Mouse (Mus musculus) hindbrain, postnatal 0 days (tissue): ENCODE measurements around the gene Tmcc3. TPM values are rescaled to one million over a fixed set of nuclear protein-coding genes. Genes with fewer than 3 reads are reported as not detected.
A peak's percentile ranks its signal among the peaks of the same experiment; 100 is the strongest.

Experiments
- ATAC-seq: fragments of 200-750 bp; cut with Nextera tagmentation; 2 replicates; pipeline ENCODE4 v1.8.0; 2017; ENCODE audit warnings: mild to moderate bottlenecking, moderate TSS enrichment, moderate library complexity
- DNase-seq: peaks from one replicate; pipeline ENCODE4 v3.0.0-alpha.2; 2015; ENCODE audit warnings: low spot score
- H3K27ac ChIP-seq: fragments of 300-500 bp; sonication (generic); 2 replicates; pipeline ENCODE4 v1.5.1; 2014; ENCODE audit warnings: mild to moderate bottlenecking
- H3K27me3 ChIP-seq: fragments of 300-500 bp; sonication (generic); 2 replicates; pipeline ENCODE4 v1.6.1; 2014; ENCODE audit warnings: low read length, mixed read lengths; ENCODE audit not compliant: insufficient read depth
- H3K36me3 ChIP-seq: fragments of 300-500 bp; sonication (generic); 2 replicates; pipeline ENCODE4 v1.6.1; 2014; ENCODE audit warnings: low read length, mixed read lengths; ENCODE audit not compliant: insufficient read depth
- H3K4me1 ChIP-seq: fragments of 300-500 bp; sonication (generic); 2 replicates; pipeline ENCODE4 v1.6.1; 2014; ENCODE audit warnings: antibody characterized with exemption, low read length, mixed read lengths; ENCODE audit not compliant: insufficient read depth
- H3K4me2 ChIP-seq: fragments of 300-500 bp; sonication (generic); 2 replicates; pipeline ENCODE4 v1.6.1; 2014; ENCODE audit warnings: low read depth, mild to moderate bottlenecking, low read length, moderate library complexity, mixed read lengths
- H3K4me3 ChIP-seq: fragments of 300-500 bp; sonication (generic); 2 replicates; pipeline ENCODE4 v1.5.1; 2014; ENCODE audit warnings: low read length
- H3K9ac ChIP-seq: fragments of 300-500 bp; sonication (generic); replicated peaks from 2 replicates; pipeline ENCODE4 v1.6.1; 2014; ENCODE audit warnings: mild to moderate bottlenecking, low read length, moderate library complexity, mixed read lengths
- H3K9me3 ChIP-seq: fragments of 300-500 bp; sonication (generic); 2 replicates; pipeline ENCODE4 v1.6.1; 2016; ENCODE audit warnings: low read length, mixed read lengths
- CTCF ChIP-seq: IDR thresholded peaks from 2 replicates; pipeline ENCODE4 v1.5.1; 2016; ENCODE audit warnings: antibody characterized with exemption, control low read depth, low read depth
- WGBS: fragments of 180-500 bp; shearing (Covaris S2); extraction: QIAGEN DNeasy Blood & Tissue Kit; methylation state at CpG from one replicate; pipeline ENCODE4 v1.1.7; 2014; 5-methylcytosine and 5-hydroxymethylcytosine counted together
- polyA plus RNA-seq: library from polyadenylated mRNA; unstranded; fragments of >200 nt; fragmentation: Nextera tagmentation; extraction: Ambion mirVana; gene quantifications from 2 replicates; pipeline ENCODE4 v1.2.1, GENCODE M21; 2015
- total RNA-seq: library from RNA; depleted of rRNA; stranded (reverse); fragments of >200 nt; gene quantifications from 2 replicates; pipeline ENCODE4 v1.2.3, GENCODE M21; 2014

Gene Tmcc3
- total and polyA plus RNA-seq, 2 experiments from 2014 or later: 9.7 to 15.3 TPM

- Histone ChIP-seq H3K36me3 (no peaks in the 10 kb centered on the region), H3K4me1 (no peaks in the 10 kb centered on the region), H3K27me3 (no peaks in the 10 kb centered on the region), H3K4me2 (no peak overlapping the region), H3K9me3 (no peaks in the 10 kb centered on the region), H3K27ac (no peak overlapping the region), H3K4me3 (no peak overlapping the region), H3K9ac (no peak overlapping the region)
- no peak for TF ChIP-seq CTCF
- 83% methylated on average over 8 of the region's 8 CpGs for WGBS
- ATAC-seq (no peak), DNase-seq (no peak)
Observed at GRCm38 (mm10) chr10:94461871-94462270, 150.1 kb downstream of the Tmcc3 start.

DNA sequence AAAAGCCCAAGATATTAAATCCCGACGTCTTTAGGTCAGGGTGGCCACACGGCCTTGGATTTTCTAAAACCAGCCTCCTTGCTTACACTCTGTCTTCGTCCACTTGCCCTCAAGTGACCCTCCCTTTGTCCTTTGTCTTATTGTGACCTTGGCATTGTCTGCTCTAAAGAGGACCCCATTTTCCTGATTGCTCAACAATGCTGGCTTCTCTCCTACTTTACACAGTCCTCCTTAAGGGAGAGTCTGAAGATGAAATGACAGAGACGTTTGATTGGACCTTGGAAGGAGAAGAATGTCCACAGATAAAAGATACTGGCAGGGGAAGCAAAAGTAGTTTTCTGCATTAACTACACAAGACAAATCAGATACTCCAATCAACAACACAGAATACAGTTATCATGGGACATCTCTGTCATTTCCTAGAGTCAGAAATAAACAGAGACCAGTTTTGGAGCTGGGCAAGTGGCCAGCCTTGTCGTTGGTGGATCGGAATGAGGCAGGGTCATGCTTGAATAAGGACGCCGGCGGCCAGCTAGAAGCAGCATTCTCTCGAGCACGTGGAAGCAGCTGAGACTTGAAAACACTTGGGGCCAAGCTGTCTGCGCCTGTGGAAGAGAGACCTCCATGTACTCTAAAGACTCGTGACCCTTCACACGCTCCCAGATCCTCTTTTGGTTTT, 150.8 kb downstream of the Tmcc3 start:
- H3K9me3 ChIP-seq: no peaks in the 10 kb centered on the region
- H3K36me3 ChIP-seq: no peaks in the 10 kb centered on the region
- no peak overlapping the region for H3K9ac ChIP-seq
- TF ChIP-seq CTCF: no peak
- H3K27me3 ChIP-seq: no peaks in the 10 kb centered on the region
- no peak overlapping the region for H3K27ac ChIP-seq
- 44% methylated on average over 15 of the region's 15 CpGs for WGBS
- ATAC-seq (peak; percentile 55; the same call in 1 of the 2 replicates), DNase-seq (peak; percentile 56)
- H3K4me2 ChIP-seq: no peak overlapping the region
- H3K4me1 ChIP-seq: no peaks in the 10 kb centered on the region
- H3K4me3 ChIP-seq: no peak overlapping the region

- Histone ChIP-seq H3K4me2 (no peak overlapping the region), H3K9me3 (no peaks in the 10 kb centered on the region), H3K4me3 (no peak overlapping the region), H3K36me3 (no peaks in the 10 kb centered on the region), H3K27ac (no peak overlapping the region), H3K4me1 (no peaks in the 10 kb centered on the region), H3K27me3 (no peaks in the 10 kb centered on the region), H3K9ac (no peak overlapping the region)
- no peak for TF ChIP-seq CTCF
- 95% methylated on average over 2 of the region's 2 CpGs for WGBS
- ATAC-seq: no peak
- no peak for DNase-seq
Observed at GRCm38 (mm10) chr10:94463410-94463809, 151.7 kb downstream of the Tmcc3 start.

DNA sequence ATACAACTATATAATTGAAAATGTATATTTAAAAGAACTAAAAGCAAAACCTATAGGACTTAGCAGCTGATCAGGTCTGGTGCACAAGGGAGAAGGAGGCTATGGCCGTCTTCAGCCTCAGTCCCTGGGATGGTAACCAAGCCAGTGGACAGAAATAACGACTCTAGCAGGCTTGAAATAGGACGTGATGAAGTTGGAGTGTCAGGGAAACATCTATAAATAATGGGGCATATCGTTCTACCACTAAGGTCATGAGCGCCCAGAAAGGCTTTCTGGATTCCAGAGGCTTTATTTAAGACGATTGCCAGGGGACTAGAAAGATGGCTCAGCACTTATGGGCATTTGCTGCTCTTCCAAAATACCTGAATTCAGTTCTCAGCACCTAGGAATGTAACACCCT, 153.9 kb downstream of the Tmcc3 start:
- TF ChIP-seq CTCF: no peak
- Histone ChIP-seq H3K36me3 (no peaks in the 10 kb centered on the region), H3K27me3 (no peaks in the 10 kb centered on the region), H3K27ac (no peak overlapping the region), H3K4me3 (no peak overlapping the region), H3K9me3 (no peaks in the 10 kb centered on the region), H3K9ac (no peak overlapping the region), H3K4me2 (no peak overlapping the region), H3K4me1 (no peaks in the 10 kb centered on the region)
- 87% methylated on average over 6 of the region's 6 CpGs for WGBS
- ATAC-seq (no peak), DNase-seq (no peak)

DNA sequence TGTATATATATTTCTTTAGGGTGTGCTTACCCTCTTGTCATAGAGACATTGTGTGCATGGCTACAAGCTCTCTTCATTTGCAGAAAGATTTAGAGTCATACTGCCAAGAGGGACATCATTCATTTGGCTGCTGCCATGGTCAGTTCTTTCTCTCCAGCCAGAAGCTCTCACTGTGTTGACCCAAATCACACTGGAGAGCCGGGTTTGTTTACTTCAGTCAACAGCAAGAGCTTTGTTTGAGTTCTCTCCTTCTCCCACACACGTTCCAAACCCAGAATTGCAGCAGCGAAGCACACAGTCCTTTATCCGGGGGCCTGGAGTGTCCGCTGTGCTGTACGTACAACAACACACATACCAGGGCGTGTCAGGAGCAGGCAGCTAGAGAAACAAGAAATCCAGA, 154.6 kb downstream of the Tmcc3 start:
- WGBS: 58% methylated on average over 7 of the region's 7 CpGs
- no peak overlapping the region for H3K4me3 ChIP-seq
- TF ChIP-seq CTCF: no peak
- peak; percentile 65 for DNase-seq
- peak; percentile 76 for ATAC-seq
- H3K9ac ChIP-seq: no peak overlapping the region
- no peaks in the 10 kb centered on the region for H3K27me3 ChIP-seq
- no peaks in the 10 kb centered on the region for H3K36me3 ChIP-seq
- H3K4me1 ChIP-seq: no peaks in the 10 kb centered on the region
- H3K9me3 ChIP-seq: no peaks in the 10 kb centered on the region
- peak overlapping the region; percentile 57; the same call in 1 of the 2 replicates for H3K27ac ChIP-seq
- H3K4me2 ChIP-seq: no peak overlapping the region

DNA sequence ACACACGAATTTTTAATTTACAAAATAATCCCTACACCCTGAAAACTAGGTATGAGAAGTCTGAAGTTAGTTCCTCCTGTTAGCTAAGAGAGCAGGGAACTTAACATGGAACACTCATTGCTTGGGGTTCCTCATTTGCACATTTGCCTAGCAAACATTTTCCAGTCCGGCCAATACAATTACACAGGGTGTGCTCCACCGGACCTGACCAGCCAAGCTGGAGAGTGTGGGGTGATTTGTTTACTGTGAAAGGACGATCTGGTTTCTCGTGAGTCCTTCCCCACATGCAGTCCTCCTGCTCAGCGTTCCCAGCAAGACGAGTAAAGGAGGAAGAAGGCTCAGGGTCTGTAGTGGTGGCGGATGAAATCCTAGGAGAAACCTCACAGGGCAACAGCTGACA, 159.7 kb downstream of the Tmcc3 start:
- ATAC-seq: no peak
- no peak for DNase-seq
- Histone ChIP-seq H3K9ac (no peak overlapping the region), H3K27me3 (no peaks in the 10 kb centered on the region), H3K4me1 (0 out of 2 replicates have a peak, but pooled peaks cover 4% of the 10 kb centered on the region), H3K4me2 (no peak overlapping the region), H3K9me3 (no peaks in the 10 kb centered on the region), H3K27ac (no peak overlapping the region), H3K36me3 (no peaks in the 10 kb centered on the region), H3K4me3 (no peak overlapping the region)
- TF ChIP-seq CTCF: no peak
- WGBS: 57% methylated on average over 8 of the region's 8 CpGs

DNA sequence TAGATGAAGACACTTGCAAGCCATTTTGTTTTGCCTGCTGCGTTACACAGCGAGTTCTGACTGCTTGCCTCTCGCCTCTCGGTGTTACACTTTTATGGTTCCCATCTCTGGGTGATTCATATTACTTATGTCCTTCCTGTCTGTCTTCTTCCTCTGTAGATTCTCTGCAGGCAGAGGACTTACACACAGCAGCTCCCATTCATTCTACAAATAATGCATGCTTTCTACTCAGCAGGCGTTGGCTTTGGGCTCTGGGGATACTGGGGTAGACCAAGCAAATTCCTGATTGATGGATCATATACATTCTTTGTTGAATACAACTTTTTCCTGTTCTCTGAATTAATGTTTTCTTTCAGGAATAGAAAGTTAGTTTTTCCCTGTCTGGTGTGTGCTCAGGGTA, 161.8 kb downstream of the Tmcc3 start:
- 52% methylated on average over 5 of the region's 5 CpGs for WGBS
- TF ChIP-seq CTCF: no peak
- ATAC-seq: no peak

More for the DNA sequence above, 161.8 kb downstream of the Tmcc3 start:
- no peak overlapping the region for H3K4me3 ChIP-seq
- no peaks in the 10 kb centered on the region for H3K36me3 ChIP-seq
- H3K4me1 ChIP-seq: 0 out of 2 replicates have a peak, but pooled peaks cover 4% of the 10 kb centered on the region
- no peak for DNase-seq
- H3K9ac ChIP-seq: no peak overlapping the region
- H3K27me3 ChIP-seq: no peaks in the 10 kb centered on the region
- no peaks in the 10 kb centered on the region for H3K9me3 ChIP-seq
- H3K27ac ChIP-seq: no peak overlapping the region
- H3K4me2 ChIP-seq: no peak overlapping the region
